Mouse (Mus musculus) ZHBTc4 (cell line): ENCODE data around the gene Zfp296.
"Not testable (repeated sequence)": the region's sequence is repeated elsewhere in the genome, so short reads cannot be mapped to it uniquely, and the experiment has no call there.

Experiments
- DNase-seq: peaks from one replicate; pipeline ENCODE4 v3.0.0-alpha.2; 2011; ENCODE audit warnings: low read depth, low spot score

Gene Zfp296

GRCm38 (mm10) chr7:19603849-19604605 lies 26.9 kb downstream of the Zfp296 start, which contains the start of gene Clasrp:
Gene Clasrp (minus strand): TSS chr7:19604486.
- peak; percentile 98 for DNase-seq

- DNase-seq: not testable (repeated sequence)
Observed at GRCm38 (mm10) chr7:19604606-19605214, 27.6 kb downstream of the Zfp296 start.

GRCm38 (mm10) chr7:19607291-19607690 lies 30.2 kb downstream of the Zfp296 start:
- peak; percentile 58 for DNase-seq

GRCm38 (mm10) chr7:19609641-19610332 lies 32.7 kb downstream of the Zfp296 start:
- peak; percentile 95 for DNase-seq

DNA sequence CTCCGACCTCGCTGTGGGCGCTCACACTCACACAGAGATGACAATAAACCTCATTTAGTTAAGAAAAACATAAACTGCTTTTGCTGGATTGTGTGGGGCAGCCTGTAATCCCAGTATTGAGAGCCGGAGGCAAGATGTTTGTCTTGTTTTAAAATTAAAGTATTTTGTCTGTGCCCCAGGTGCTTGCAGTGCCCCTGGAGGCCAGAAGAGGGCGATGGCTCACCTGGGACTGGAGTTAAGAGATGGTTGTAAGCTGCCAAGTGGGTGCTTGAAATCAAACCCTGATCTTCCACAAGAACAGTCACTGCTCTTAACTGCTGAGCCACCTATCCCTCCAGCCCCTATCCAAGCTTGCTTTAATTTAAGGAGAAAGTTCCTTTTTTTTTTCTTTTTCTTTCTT lies 33.9 kb downstream of the Zfp296 start:
- peak; percentile 50 for DNase-seq

GRCm38 (mm10) chr7:19615036-19615577 lies 38.0 kb downstream of the Zfp296 start:
- DNase-seq: no peak

DNA sequence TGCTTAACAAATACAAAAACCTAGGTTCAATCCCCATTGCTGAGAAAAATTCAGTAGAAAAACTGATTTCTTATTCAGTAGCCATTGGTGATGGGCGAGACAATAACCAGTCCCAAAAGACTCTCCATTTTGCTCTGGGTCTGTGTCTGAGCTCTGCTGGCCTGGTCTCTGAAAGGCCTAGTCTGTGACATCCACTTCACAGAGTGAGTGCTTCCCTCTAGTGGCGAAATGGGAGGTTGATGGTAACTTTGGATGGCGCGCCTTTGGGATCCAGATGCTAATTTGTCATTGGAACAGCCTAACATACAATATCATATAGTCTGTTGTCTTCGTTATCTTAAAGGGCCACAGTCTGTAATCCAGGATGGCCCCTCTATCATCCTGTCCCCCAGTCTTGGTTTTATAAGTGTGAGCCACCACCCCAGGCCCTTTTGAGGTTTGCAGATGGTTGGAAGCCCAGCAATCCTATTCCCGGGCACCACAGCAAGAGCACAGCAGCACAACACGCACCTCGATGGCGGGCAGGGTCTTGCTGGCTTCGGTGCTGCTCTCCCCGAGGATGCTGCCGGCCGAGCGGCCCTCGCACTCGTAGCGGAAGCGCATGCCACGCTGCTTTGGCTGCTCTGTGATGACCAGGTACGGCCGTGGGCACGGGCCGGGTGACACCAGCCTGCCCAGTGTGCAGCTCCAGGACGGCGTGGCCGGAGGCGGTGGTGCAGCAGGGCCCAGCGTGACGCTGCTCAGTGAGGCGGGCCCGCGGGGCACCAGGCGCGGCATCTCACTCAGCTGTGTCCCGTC lies 42.1 kb downstream of the Zfp296 start:
- DNase-seq: peak; percentile 90

GRCm38 (mm10) chr7:19620811-19621210 lies 43.7 kb downstream of the Zfp296 start:
- DNase-seq: no peak

GRCm38 (mm10) chr7:19622241-19622640 lies 45.2 kb downstream of the Zfp296 start:
- peak; percentile 88 for DNase-seq

DNA sequence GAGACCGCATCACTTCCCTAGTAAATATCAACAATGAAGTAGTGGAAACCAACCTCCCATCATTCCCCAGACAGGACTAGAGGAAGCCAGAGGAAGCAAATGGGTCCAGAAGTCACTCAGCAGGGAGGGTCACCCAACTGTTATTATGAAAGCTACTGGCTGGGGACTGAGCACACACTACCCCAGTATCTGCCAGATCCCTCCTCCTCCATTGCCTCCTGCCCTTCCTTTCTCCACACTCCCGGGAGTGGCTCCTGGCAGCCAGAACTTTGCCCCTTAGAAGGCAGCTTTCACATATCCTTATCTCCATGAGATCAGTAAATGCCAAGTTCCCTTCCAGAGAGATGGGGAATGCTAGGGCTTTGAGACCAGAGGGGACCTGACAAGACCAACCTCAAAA lies 46.3 kb downstream of the Zfp296 start:
- no peak for DNase-seq

GRCm38 (mm10) chr7:19627721-19628120 lies 50.6 kb downstream of the Zfp296 start:
- DNase-seq: no peak

DNA sequence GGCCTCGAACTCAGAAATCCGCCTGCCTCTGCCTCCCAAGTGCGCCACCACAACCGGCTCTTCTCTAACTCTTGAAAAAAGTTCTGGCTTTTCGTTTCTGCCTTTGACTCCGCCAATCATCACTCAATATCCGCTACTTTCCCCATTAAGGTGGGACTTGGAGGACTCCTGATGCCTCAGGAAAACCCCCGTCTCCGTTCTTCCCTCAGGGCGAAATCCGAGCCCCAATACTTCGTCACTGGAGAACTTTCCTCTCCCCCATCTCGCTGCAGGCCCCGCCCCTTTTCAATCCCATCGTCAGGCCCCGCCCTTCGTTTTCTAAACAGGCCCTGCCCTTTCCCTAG lies 51.1 kb downstream of the Zfp296 start:
- no peak for DNase-seq

GRCm38 (mm10) chr7:19628536-19629360 lies 51.7 kb downstream of the Zfp296 start:
- DNase-seq: peak; percentile 100

GRCm38 (mm10) chr7:19629361-19629734 lies 52.3 kb downstream of the Zfp296 start, which contains the start of gene Relb:
Gene Relb (minus strand): TSS chr7:19629438.
- DNase-seq: peak; percentile 96
